Mouse (Mus musculus) hematopoietic stem cell, adult 5-6 weeks (primary cell): ENCODE measurements around the gene Ldb3. TPM values are rescaled to one million over a fixed set of nuclear protein-coding genes. Genes with fewer than 3 reads are reported as not detected.

Experiments used
- ATAC-seq, 2 experiments: fragments of 125-278 bp in 1 of 2; replicated peaks in 1 of 2; 2 replicates each; pipeline ENCODE4 v1.8.0; 2016 to 2017; ENCODE audit warnings: inconsistent platforms in 2 of 2, mild to moderate bottlenecking in 2 of 2, moderate number of reproducible peaks in 2 of 2, low read depth in 1 of 2, moderate TSS enrichment in 1 of 2; ENCODE audit not compliant: low FRiP score in 2 of 2, poor library complexity in 2 of 2, severe bottlenecking in 2 of 2, insufficient read depth in 1 of 2, low TSS enrichment in 1 of 2
- total RNA-seq: library from RNA; stranded (forward); fragments of 172-1452, 232-1000 nt; gene quantifications from 2 replicates; pipeline ENCODE4 v1.2.3, GENCODE M21; 2017

Ldb3 gene
- total RNA-seq, 1 experiment from 2014 or later = 0.05 TPM

GRCm38 (mm10) chr14:34540685-34541162, 47.8 kb downstream of the Ldb3 start:
- peak; percentile 85 to 90 for ATAC-seq

GRCm38 (mm10) chr14:34535883-34536282, 52.6 kb downstream of the Ldb3 start:
- no peak for ATAC-seq

GRCm38 (mm10) chr14:34533537-34533936, 54.9 kb downstream of the Ldb3 start:
- no peak for ATAC-seq

- no peak for ATAC-seq
Measured at GRCm38 (mm10) chr14:34532536-34532935, 55.9 kb downstream of the Ldb3 start.

- no peak for ATAC-seq
Measured at GRCm38 (mm10) chr14:34528804-34529203, 59.7 kb downstream of the Ldb3 start.

GRCm38 (mm10) chr14:34522701-34523100, 65.8 kb downstream of the Ldb3 start, which contains the start of gene 9230112D13Rik:
9230112D13Rik (minus strand) TSS chr14:34522801.
- no peak for ATAC-seq

GRCm38 (mm10) chr14:34517959-34518544, 70.4 kb downstream of the Ldb3 start:
- ATAC-seq = peak; percentile 59 to 69

GRCm38 (mm10) chr14:34516960-34517577, 71.4 kb downstream of the Ldb3 start:
- ATAC-seq = no peak

- ATAC-seq = no peak
Measured at GRCm38 (mm10) chr14:34515860-34516259, 72.6 kb downstream of the Ldb3 start.

GRCm38 (mm10) chr14:34514120-34514519, 74.4 kb downstream of the Ldb3 start:
- ATAC-seq = peak; percentile 79 to 86

- ATAC-seq = no peak
Measured at GRCm38 (mm10) chr14:34512602-34513001, 75.9 kb downstream of the Ldb3 start.

GRCm38 (mm10) chr14:34511901-34512300, 76.6 kb downstream of the Ldb3 start:
- ATAC-seq = peak in 1 of 2 experiments; percentile 27; a peak in 1 of 4 replicates

GRCm38 (mm10) chr14:34508842-34509439, 79.5 kb downstream of the Ldb3 start:
- 0 out of 4 replicates have a peak, but pooled peaks of 1 of the 2 experiments have one; percentile 12 for ATAC-seq

- ATAC-seq = peak in 1 of 2 experiments; percentile 44; a peak in 2 of 4 replicates
Measured at GRCm38 (mm10) chr14:34508187-34508840, 80.2 kb downstream of the Ldb3 start.

- ATAC-seq = no peak
Measured at GRCm38 (mm10) chr14:34505309-34505708, 83.2 kb downstream of the Ldb3 start.

- ATAC-seq = no peak
Measured at GRCm38 (mm10) chr14:34504377-34504776, 84.1 kb downstream of the Ldb3 start.

GRCm38 (mm10) chr14:34503759-34504158, 84.7 kb downstream of the Ldb3 start:
- no peak for ATAC-seq

- ATAC-seq = no peak
Measured at GRCm38 (mm10) chr14:34503325-34503647, 85.2 kb downstream of the Ldb3 start, which contains the start of gene Bmpr1a. Bmpr1a (minus strand) TSS chr14:34503341.
